ENCODE assay signal across 29 mouse cellular contexts in the genomic region with DNA sequence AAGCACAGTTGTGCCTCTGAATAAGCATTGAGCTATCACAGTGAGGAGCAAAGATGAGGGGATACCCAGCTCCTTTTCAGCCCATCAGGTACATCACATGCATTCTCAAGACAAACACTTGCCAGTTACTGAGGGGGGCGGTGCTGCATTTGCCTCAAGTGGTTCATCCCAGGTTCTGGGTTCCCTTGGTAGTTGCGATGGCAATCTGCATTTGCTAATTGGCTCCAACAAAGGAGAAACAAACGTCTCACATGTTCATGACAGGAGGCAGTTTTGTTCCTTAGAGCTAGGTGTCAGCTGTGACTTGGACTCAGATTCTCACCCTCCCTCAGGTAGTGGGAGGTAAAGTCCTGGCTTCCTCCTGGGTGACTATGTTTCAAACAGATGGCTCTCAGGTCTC.
A peak's percentile ranks its signal among the peaks of the same experiment; 100 is the strongest.
DNase-seq lines count a peak whose midpoint lies in the region; ATAC-seq lines count a peak whose summit lies in the region.
"Had no signal": no experiment of that assay in that cellular context is flagged by ENCODE, and none has a peak within 500 bp of the region (broad histone marks: within the 10 kb centered on the region; RNA-seq: fewer than 3 reads in every experiment).

No protein-coding gene starts in this region.

- ATAC-seq in embryonic facial prominence, embryonic 14.5 days (ENCODE audit: low read depth), result peak; percentile 37; the same call in 1 of the 2 replicates
- ATAC-seq in heart, embryonic 12.5 days (ENCODE audit: insufficient number of reproducible peaks, low FRiP score), result no peak
- ATAC-seq: activated CD4-positive, CD25-positive, alpha-beta regulatory T cell, adult 4 months; forebrain, embryonic 13.5 days; forebrain, embryonic 16.5 days; hindbrain, embryonic 16.5 days; intestine, embryonic 15.5 days; Patski had no signal

- no peaks in the 10 kb centered on the region for H3K4me1 ChIP-seq in embryonic facial prominence, embryonic 14.5 days (ENCODE audit: control insufficient read depth, insufficient read depth, low read length)
- H3K4me1 ChIP-seq in embryonic facial prominence, embryonic 10.5 days, result no peaks in the 10 kb centered on the region
- no peaks in the 10 kb centered on the region for H3K4me1 ChIP-seq in heart, embryonic 10.5 days
- no peaks in the 10 kb centered on the region for H3K4me1 ChIP-seq in heart, embryonic 12.5 days (replicated peaks)
- H3K4me1 ChIP-seq: embryonic facial prominence, embryonic 13.5 days; forebrain, embryonic 10.5 days; forebrain, embryonic 13.5 days; heart, embryonic 15.5 days; hindbrain, embryonic 10.5 days; hindbrain, embryonic 13.5 days; intestine, embryonic 15.5 days had no signal

- no peaks in the 10 kb centered on the region for H3K9me3 ChIP-seq in embryonic facial prominence, embryonic 14.5 days (ENCODE audit: control insufficient read depth, low read length)
- no peaks in the 10 kb centered on the region for H3K9me3 ChIP-seq in embryonic facial prominence, embryonic 10.5 days
- no peaks in the 10 kb centered on the region for H3K9me3 ChIP-seq in heart, embryonic 10.5 days
- no peaks in the 10 kb centered on the region for H3K9me3 ChIP-seq in heart, embryonic 12.5 days (replicated peaks)
- H3K9me3 ChIP-seq: embryonic facial prominence, embryonic 13.5 days; forebrain, embryonic 10.5 days; forebrain, embryonic 13.5 days; G1E; heart, embryonic 15.5 days; hindbrain, embryonic 10.5 days; hindbrain, embryonic 13.5 days; intestine, embryonic 15.5 days had no signal

- no peaks in the 10 kb centered on the region for H3K36me3 ChIP-seq in embryonic facial prominence, embryonic 14.5 days (ENCODE audit: control insufficient read depth, insufficient read depth, low read length)
- H3K36me3 ChIP-seq in embryonic facial prominence, embryonic 10.5 days (replicated peaks), result no peaks in the 10 kb centered on the region
- no peaks in the 10 kb centered on the region for H3K36me3 ChIP-seq in heart, embryonic 10.5 days
- H3K36me3 ChIP-seq in heart, embryonic 12.5 days, result no peaks in the 10 kb centered on the region
- H3K36me3 ChIP-seq: embryonic facial prominence, embryonic 13.5 days; forebrain, embryonic 10.5 days; G1E; heart, embryonic 15.5 days; hindbrain, embryonic 10.5 days; hindbrain, embryonic 13.5 days; intestine, embryonic 15.5 days had no signal

- no peak overlapping the region for H3K9ac ChIP-seq in embryonic facial prominence, embryonic 14.5 days (ENCODE audit: low read depth, low read length)
- H3K9ac ChIP-seq in heart, embryonic 12.5 days, result no peak overlapping the region
- H3K9ac ChIP-seq: embryonic facial prominence, embryonic 13.5 days; forebrain, embryonic 13.5 days; heart, embryonic 15.5 days; hindbrain, embryonic 13.5 days; intestine, embryonic 15.5 days had no signal

- H3K27me3 ChIP-seq in embryonic facial prominence, embryonic 14.5 days (replicated peaks; ENCODE audit: control insufficient read depth, insufficient read depth, low read length), result no peaks in the 10 kb centered on the region
- H3K27me3 ChIP-seq in embryonic facial prominence, embryonic 10.5 days (replicated peaks; ENCODE audit: low read depth, poor library complexity, severe bottlenecking), result no peaks in the 10 kb centered on the region
- H3K27me3 ChIP-seq in heart, embryonic 10.5 days (ENCODE audit: insufficient read depth, poor library complexity, severe bottlenecking), result no peaks in the 10 kb centered on the region
- no peaks in the 10 kb centered on the region for H3K27me3 ChIP-seq in heart, embryonic 12.5 days (replicated peaks)
- H3K27me3 ChIP-seq: embryonic facial prominence, embryonic 13.5 days; forebrain, embryonic 13.5 days; heart, embryonic 15.5 days; hindbrain, embryonic 13.5 days; intestine, embryonic 15.5 days; Patski had no signal

- DNase-seq in embryonic facial prominence, embryonic 14.5 days (ENCODE audit: low spot score), result peak; percentile 11
- DNase-seq in embryonic facial prominence, embryonic 10.5 days (ENCODE audit: low spot score), result no peak
- peak; percentile 39 for DNase-seq in heart, embryonic 10.5 days (ENCODE audit: low spot score)
- DNase-seq in ZHBTc4 (ENCODE audit: low read depth, low spot score), result peak; percentile 59
- DNase-seq in cerebellum, postnatal 4 days (ENCODE audit: low spot score in 2 of 2), result no peak
- DNase-seq: adrenal gland, adult 8-10 months; adrenal gland, postnatal 25 days; cerebellum, adult 18-20 months; cerebellum, adult 9-10 months; cerebellum, postnatal 14 days; heart, adult 18-20 months; heart, postnatal 10 days; heart, postnatal 36 days; kidney, adult 11 months; kidney, adult 8-10 months had no signal

- no peak overlapping the region for H3K4me3 ChIP-seq in embryonic facial prominence, embryonic 14.5 days (ENCODE audit: low read depth, low read length)
- no peak overlapping the region for H3K4me3 ChIP-seq in embryonic facial prominence, embryonic 10.5 days
- H3K4me3 ChIP-seq in heart, embryonic 10.5 days, result no peak overlapping the region
- H3K4me3 ChIP-seq in heart, embryonic 12.5 days, result no peak overlapping the region
- H3K4me3 ChIP-seq: embryonic facial prominence, embryonic 13.5 days; forebrain, embryonic 10.5 days; forebrain, embryonic 13.5 days; heart, embryonic 15.5 days; hindbrain, embryonic 10.5 days; hindbrain, embryonic 13.5 days; intestine, embryonic 15.5 days had no signal

- H3K4me2 ChIP-seq in embryonic facial prominence, embryonic 14.5 days (ENCODE audit: low read depth, low read length), result no peak overlapping the region
- H3K4me2 ChIP-seq in heart, embryonic 12.5 days, result no peak overlapping the region
- H3K4me2 ChIP-seq: embryonic facial prominence, embryonic 13.5 days; forebrain, embryonic 13.5 days; heart, embryonic 11.5 days; heart, embryonic 15.5 days; hindbrain, embryonic 13.5 days; intestine, embryonic 15.5 days had no signal

- 59% methylated on average over 3 of the region's 3 CpGs for WGBS in embryonic facial prominence, embryonic 14.5 days
- WGBS in embryonic facial prominence, embryonic 10.5 days, result 60% methylated on average over 3 of the region's 3 CpGs
- WGBS in heart, embryonic 10.5 days, result 29% methylated on average over 3 of the region's 3 CpGs
- 39% methylated on average over 3 of the region's 3 CpGs for WGBS in heart, embryonic 12.5 days

- H3K27ac ChIP-seq in embryonic facial prominence, embryonic 14.5 days (replicated peaks; ENCODE audit: low read depth, low read length), result no peak overlapping the region
- H3K27ac ChIP-seq in embryonic facial prominence, embryonic 10.5 days (replicated peaks), result no peak overlapping the region
- no peak overlapping the region for H3K27ac ChIP-seq in heart, embryonic 10.5 days
- no peak overlapping the region for H3K27ac ChIP-seq in heart, embryonic 12.5 days (ENCODE audit: poor library complexity, severe bottlenecking)
- H3K27ac ChIP-seq: embryonic facial prominence, embryonic 13.5 days; forebrain, embryonic 10.5 days; forebrain, embryonic 13.5 days; heart, embryonic 15.5 days; hindbrain, embryonic 10.5 days; hindbrain, embryonic 13.5 days; intestine, embryonic 15.5 days had no signal

Comparison
In these comparisons a context has a peak if more than half of its experiments do, and no peak if none do; other contexts are left out.
1. DNase-seq: peak in embryonic facial prominence, embryonic 14.5 days (single experiment), heart, embryonic 10.5 days (single experiment) and ZHBTc4 (single experiment); none in embryonic facial prominence, embryonic 10.5 days (single experiment) and cerebellum, postnatal 4 days (0 of 2).